Mouse (Mus musculus): ENCODE results near the gene Dpf3.

GRCm38 (mm10) chr12:83209461-83209860 lies 278.1 kb downstream of the Dpf3 start:
- TF ChIP-seq GATA1 (IDR thresholded peaks at IDR 0.05; ENCODE audit: low read length) (no peak), TAL1 (IDR thresholded peaks at IDR 0.05; ENCODE audit: low read length) (no peak)

All from erythroblast, embryonic 14.5 days (primary cell).